Mouse (Mus musculus) layer of hippocampus, adult 9-11 months (tissue): ENCODE results near the gene Crhr1.

ENCODE experiments used
- DNase-seq: peaks from one replicate; pipeline ENCODE4 v3.0.0; 2022

Gene Crhr1

GRCm38 (mm10) chr11:104132580-104133441 lies at the start of gene Crhr1:
TSS of gene Crhr1 (plus strand) at chr11:104132855.
- no peak for DNase-seq

- no peak for DNase-seq
Measured at GRCm38 (mm10) chr11:104083248-104083647, 49.4 kb upstream of the Crhr1 start.

- DNase-seq, result no peak
Measured at GRCm38 (mm10) chr11:104083716-104084115, 48.9 kb upstream of the Crhr1 start.

GRCm38 (mm10) chr11:104088519-104088918 lies 44.1 kb upstream of the Crhr1 start:
- DNase-seq, result no peak

- DNase-seq, result no peak
Measured at GRCm38 (mm10) chr11:104090769-104091168, 41.9 kb upstream of the Crhr1 start.

- DNase-seq, result no peak
Measured at GRCm38 (mm10) chr11:104095151-104095550, 37.5 kb upstream of the Crhr1 start.

GRCm38 (mm10) chr11:104096536-104096935 lies 36.1 kb upstream of the Crhr1 start:
- DNase-seq, result no peak

- DNase-seq, result peak; percentile 27
Measured at GRCm38 (mm10) chr11:104099542-104099941, 33.1 kb upstream of the Crhr1 start.

GRCm38 (mm10) chr11:104102641-104103040 lies 30.0 kb upstream of the Crhr1 start:
- DNase-seq, result no peak

- DNase-seq, result peak; percentile 60
Measured at GRCm38 (mm10) chr11:104106329-104106728, 26.3 kb upstream of the Crhr1 start.

- no peak for DNase-seq
Measured at GRCm38 (mm10) chr11:104106969-104107368, 25.7 kb upstream of the Crhr1 start.

GRCm38 (mm10) chr11:104110366-104110765 lies 22.3 kb upstream of the Crhr1 start:
- no peak for DNase-seq

- no peak for DNase-seq
Measured at GRCm38 (mm10) chr11:104111851-104112250, 20.8 kb upstream of the Crhr1 start.

GRCm38 (mm10) chr11:104113699-104114098 lies 19.0 kb upstream of the Crhr1 start:
- no peak for DNase-seq

GRCm38 (mm10) chr11:104114690-104115089 lies 18.0 kb upstream of the Crhr1 start:
- no peak for DNase-seq

- no peak for DNase-seq
Measured at GRCm38 (mm10) chr11:104118356-104118755, 14.3 kb upstream of the Crhr1 start.

- DNase-seq, result no peak
Measured at GRCm38 (mm10) chr11:104122966-104123365, 9.7 kb upstream of the Crhr1 start.

GRCm38 (mm10) chr11:104123479-104123878 lies 9.2 kb upstream of the Crhr1 start:
- DNase-seq, result no peak

- DNase-seq, result no peak
Measured at GRCm38 (mm10) chr11:104124582-104124981, 8.1 kb upstream of the Crhr1 start.

GRCm38 (mm10) chr11:104129466-104129865 lies 3.2 kb upstream of the Crhr1 start:
- no peak for DNase-seq

GRCm38 (mm10) chr11:104130721-104131647 lies 1.7 kb upstream of the Crhr1 start:
- no peak for DNase-seq

GRCm38 (mm10) chr11:104131756-104132155 lies 899 bp upstream of the Crhr1 start:
- no peak for DNase-seq

- DNase-seq, result no peak
Measured at GRCm38 (mm10) chr11:104133442-104133983, 858 bp downstream of the Crhr1 start.
